Mouse (Mus musculus) megakaryocyte-erythroid progenitor cell, adult 5-6 weeks (primary cell): ENCODE measurements at regions not wholly inside any gene's neighbourhood (a gene's known extent, or its start where the extent isn't known, plus 50 kb on each side); places are given as distances from the start of the nearest gene placed in this dataset.

Experiments used
- ATAC-seq: replicated peaks from 2 replicates; pipeline ENCODE4 v1.8.0; 2016; ENCODE audit warnings: mild to moderate bottlenecking, inconsistent platforms; ENCODE audit not compliant: severe bottlenecking, poor library complexity, low FRiP score, low TSS enrichment

DNA sequence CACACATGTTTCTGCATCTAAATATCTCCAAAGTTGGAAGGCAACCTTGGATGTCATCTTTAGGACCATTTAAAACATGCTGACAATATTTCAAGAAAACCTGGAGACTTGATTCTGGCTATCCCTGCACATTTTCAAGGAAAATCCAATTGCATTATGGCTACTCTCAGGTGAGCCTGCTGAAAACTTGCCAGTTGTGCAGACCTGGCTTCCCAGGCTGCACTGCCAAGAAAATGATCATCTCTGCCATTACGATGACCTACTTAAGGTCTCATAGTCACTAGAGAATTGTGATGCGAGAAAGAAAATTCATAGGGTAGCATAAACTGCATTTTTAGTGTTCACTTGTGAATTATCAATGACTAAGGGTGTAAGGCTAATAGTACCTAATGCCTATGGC is 225.2 kb downstream of the Btg1 start:
- no peak for ATAC-seq

DNA sequence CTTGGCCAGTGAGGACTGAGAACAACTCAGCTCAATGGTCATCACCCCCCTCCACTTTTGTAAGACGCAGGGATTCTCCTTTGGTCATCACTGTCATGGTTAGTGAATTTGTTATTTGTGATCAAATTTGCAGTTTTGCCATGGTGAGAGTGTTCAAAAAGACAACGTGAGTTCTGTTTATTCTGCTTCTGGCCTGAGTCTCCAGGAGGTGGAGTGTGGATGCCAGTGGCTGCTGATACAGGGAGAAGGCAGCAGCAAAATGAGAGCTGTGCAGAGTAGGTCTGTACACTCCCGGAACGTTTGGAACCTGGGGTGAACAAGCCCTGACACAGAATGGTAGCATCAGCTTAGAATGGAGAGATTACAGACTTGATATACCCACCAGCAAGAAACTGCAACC is 229.1 kb downstream of the Btg1 start:
- no peak for ATAC-seq

DNA sequence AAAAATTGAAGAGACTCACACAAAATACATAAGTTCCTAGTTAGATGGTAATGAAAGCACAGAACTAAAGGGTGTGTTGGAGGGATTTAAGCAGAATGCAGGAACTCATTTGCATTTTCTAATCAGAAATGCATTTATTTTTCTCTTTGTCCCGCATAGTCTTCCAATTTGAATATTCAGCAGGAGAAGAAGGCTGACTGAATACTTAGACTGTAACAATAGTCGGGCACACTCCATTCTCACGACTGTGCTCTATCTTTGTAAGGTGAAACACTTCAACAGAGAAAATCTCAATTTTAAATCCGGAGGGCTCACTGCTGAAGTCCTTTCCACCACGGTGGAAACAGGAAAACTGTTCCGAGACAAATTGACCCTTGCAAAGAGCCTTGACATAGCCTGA is 230.2 kb downstream of the Btg1 start:
- ATAC-seq = no peak

DNA sequence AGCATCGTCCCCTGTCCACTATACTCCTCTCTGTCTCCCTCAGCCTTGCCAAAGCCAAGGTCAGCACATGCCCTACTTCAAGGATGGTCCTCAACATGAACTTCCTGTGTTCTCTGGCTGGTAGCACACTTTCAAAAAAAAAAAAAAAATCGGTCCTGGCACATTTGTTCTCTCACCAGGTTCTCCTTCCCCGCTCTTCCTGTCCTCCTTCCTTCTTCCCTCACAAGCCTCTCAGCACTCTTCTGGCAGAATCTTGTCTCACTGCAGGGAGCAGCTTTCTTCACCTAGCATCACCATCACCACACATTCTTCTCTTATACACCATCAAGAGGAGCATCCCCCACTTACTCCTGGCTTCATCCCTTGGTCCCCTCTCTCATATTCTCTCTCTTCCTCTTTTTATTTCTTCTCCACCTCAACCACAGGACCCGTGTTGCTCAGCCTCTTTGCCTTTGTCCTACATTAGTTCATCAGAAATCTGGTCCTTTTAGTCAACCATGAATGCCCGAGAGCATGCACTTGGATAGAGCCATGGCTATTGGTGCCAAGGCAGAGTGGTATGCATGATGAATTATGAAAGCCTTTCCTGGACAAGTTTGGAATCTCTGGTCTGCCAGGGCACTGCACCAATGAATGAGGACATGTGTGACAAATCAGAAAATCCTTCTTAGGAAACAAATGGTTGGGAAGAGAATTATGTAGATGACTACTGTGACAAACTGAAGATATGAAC is 230.8 kb downstream of the Btg1 start:
- ATAC-seq = no peak

DNA sequence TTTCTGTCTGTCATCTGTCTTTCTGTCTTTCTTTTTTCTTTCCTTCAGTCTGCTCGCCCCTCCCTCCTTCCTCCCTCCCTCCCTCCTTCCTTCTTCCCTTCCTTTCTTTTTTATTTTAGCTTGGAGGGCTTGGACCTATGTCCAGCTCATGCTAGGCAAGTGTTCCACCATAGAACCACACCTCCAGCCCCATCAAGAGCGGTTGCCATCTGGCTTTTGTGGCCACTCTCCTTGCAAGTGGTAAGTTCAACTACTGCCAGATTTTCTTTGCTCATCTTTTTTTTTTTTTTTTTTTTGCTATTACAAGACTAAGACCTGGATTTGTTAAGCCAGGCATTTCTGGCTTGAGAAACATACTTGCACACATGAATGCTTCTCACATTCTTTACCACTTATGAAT is 231.7 kb downstream of the Btg1 start:
- no peak for ATAC-seq

DNA sequence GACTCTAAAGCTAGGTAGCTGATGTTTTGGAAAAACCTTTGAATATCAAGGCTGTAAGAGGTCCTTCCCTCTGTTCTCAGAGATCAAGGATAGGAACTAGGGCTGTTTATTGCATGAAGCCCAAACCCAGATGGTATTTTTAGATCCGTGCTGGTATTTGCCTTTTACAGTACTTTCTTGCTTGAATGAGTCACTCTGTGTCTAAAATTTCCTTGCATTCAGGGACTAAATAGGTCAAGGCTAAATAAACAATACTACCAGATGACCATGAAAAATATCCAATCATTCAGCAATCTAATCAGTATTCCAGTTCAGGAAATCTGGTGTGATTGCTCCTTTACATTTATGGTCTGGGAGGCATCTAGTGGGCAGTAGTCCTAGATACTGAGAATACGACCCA is 243.6 kb downstream of the Btg1 start:
- ATAC-seq = no peak

DNA sequence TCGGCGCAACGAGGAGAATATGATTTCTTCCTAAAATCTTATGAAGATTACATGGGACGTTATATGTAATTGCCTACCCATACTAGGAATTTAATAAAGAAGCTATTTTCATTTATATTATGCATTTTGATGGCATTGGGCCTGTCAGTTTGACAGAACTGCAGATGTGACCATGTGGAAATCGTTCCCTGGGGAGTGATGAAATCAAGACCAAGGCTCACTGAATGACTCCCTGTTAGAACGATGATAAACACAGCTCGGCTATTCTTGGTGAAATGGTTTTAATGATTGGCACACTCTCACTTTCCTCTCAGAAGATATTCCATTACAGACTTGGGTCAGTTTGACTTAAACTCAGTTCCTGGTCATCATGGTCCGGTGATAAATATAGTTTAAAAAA is 246.4 kb downstream of the Btg1 start:
- ATAC-seq = no peak

DNA sequence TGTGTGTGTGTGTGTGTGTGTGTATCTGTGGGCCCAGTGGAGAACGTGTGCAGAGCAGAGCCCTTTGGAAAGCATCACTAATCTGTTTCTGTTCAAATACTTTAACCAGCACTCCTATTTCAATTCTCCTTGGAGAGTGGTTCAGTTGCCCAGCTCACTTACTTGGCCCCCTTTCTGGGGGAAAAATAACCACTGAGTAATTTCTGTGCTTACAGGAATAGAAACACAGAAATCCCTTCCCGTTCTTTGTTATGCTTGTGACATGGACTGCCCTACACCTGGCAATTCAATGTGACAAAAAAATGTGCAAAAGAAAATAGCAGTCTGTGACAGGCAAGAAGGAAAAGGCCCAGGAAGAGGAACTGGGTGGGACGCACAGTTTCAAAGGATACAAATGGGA is 249.7 kb downstream of the Btg1 start:
- ATAC-seq = no peak

DNA sequence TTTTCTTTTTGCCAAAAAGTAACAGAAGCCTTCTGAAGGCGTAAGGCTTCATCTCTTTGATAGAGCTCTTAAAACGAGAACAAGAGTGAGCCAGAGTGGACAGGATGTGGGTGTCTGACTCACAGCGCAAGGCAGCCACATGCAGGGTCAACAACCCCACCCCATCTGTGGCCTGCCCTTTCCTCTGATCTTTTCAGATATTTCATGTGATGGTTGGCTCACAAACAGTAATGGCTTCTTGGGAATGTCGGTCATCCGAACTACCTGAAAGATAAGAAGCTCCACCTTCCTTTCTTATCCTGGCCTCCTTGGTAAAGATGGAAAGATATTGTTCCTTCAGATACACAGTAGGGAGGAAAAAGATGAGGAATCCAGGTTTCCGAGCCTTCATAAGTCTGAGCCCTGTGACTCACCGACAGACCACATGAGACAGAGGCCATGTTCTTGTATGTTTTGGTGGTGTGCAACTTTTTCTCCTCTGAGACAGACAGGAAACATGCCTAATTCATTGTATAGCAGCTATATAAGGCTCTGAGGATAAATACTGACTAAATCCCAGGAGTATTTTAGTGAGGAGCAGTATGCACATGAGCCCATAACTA is 254.9 kb downstream of the Btg1 start:
- ATAC-seq = no peak

DNA sequence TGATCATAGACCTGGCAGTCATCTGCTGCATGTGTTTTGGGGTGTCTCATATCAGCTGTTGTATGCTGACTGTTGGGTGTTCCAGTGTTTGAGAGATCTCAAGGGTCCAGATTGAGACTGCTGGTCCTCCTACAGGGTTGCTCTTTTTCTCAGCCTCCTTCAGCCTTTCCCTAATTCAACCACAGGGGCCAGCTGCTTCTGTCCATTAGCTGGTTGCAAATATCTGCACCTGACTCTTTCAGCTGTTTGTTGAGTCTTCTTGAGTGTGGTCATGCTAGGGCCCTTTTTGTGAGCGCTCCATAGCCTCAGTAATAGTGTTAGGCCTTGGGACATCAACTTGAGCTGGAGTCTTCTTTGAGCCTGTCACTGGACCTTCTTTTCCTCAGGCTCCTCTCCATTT is 257.8 kb downstream of the Btg1 start:
- no peak for ATAC-seq

DNA sequence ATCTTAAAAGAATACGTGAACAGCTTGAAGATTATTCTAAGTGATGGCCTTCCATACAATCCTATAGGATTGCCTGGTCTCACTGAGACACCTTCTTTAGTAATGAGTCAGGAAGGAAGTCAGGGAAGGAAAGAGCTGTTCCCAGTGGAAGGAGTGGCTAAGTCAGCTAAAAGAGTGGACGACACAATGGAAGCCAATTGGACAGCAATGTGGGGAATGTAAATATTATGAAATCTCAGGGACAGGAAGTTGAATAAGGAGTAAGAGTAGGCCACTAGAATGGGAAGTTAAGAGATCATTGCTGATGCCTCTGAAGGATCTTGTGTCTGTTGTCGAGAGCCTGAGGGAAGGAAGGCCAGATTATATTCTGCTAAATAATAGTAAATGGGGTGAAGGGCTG is 258.9 kb downstream of the Btg1 start:
- ATAC-seq = no peak

DNA sequence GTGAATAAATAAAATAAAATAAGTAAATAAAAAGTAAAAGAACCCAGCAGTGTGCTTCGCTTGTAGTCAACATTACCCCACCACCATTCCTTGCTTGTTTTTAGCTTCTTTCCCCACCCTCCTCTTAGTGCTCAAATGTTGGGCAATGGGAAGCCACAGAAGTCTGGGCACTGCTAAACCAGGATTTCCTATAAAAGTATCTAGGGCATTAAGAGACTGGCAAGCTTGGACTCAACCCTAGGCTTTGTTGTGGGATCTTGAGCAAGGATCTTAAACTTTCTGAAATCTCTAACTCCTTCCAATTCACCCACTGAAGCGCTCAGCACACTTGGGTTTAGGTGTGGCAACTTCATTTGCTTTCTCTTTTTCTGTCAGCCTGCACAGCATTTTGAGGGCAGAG is 262.6 kb downstream of the Btg1 start:
- ATAC-seq = no peak

DNA sequence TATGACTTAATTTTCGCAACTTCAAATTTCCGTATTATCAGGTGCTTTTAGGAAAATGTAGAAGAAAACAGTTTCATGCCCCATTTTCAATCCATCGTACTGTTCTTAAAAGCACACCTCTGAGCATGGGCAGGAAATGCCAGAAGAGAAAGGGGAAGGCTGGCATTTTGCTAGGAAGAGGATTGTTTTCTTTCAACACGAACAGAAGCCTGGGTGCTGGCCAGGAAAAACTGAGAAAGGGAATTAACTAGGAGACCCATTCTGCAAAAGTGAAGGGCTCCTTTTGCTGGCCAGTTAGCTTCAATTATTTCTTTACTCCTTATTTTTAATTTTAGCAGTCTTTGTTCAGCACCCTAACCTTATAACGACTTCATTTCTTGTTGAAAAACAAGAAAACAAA is 264.0 kb downstream of the Btg1 start:
- no peak for ATAC-seq

DNA sequence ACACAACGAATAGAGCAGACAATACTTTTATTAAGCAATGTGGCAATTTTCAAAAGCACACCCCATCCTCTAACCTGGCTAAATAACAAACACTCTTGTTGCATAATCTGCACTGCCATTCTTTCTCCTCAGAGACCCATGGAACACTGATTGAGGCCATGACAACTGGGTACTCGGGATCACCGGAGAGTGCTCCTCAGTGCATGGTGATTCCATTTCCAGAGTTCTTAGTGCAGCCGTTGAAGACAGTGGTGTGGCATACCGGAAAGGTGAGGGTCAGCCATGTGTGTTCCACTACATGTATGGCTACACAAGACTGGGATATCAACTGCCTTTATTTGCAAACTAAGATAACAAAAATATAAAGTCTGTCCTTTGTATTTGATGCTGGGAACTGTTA is 264.4 kb downstream of the Btg1 start:
- ATAC-seq = no peak

DNA sequence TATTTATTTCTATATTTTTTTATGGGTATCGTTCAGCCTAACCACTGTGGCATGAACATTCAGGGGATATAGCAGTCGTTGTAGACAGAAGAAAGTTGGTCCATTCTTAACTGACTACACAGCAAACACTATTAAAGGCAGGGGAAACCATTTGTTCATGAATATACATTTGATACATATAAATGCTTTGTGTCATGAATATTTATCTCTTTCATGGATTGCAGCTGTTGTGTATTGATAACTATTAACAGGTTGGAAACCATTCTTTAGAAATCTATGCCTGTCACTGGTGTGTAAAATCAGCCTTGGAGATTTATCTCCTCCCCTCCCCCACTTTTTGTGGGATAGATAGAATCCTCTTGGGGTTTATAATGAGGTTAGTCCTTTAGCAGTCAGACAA is 264.9 kb downstream of the Btg1 start:
- no peak for ATAC-seq

DNA sequence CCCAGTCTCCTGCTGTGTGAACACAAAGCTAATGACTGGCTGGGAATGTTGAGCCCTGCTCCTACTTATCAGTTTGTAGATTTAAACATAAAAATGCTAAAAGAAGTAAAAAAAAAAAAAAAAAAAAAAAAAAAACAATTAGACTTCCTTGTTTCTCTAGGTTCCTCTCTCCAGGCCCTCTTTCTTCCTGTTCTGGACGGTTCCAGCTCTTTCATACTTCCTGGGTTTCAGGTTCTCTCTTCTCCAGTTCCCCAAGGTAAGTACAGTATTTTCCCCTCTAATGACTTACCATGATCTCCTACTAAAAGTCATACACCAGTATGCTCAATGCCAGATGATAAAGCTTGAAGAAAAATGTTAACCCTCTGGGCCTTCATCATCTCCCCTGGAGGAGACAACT is 284.3 kb downstream of the Btg1 start:
- ATAC-seq = no peak

DNA sequence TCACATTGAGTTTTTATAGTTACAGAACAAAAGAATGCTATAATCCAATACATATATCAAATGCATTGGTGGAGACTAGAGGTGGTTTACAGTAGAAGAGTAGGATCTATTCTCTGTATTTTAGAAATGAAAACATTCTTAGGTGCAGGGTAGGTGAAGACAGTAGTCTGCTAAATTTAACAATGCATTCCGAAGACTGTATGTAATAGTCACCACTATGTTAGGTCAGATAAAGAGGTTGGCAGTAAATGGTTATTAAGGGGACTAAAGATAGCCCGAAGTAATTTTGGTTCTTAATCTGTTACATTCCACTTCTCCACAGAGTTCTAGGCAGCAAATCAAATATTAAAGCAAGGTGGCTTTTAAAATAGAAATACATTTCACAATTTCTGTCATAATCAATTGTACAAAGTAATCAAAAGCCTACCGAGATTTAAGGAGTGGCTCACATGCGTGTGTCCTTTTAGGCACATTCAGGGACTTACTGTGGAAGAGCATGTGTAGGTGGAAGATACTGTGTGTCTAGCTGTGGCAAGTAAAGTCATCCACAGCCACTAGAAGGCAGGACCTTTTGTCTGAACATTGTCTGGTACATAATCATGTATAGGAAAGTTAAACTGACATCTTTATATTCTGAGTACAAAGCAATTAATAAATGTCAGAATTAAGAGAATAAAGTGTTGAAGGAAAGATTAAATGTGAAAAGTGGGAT is 288.4 kb downstream of the Btg1 start:
- no peak for ATAC-seq

DNA sequence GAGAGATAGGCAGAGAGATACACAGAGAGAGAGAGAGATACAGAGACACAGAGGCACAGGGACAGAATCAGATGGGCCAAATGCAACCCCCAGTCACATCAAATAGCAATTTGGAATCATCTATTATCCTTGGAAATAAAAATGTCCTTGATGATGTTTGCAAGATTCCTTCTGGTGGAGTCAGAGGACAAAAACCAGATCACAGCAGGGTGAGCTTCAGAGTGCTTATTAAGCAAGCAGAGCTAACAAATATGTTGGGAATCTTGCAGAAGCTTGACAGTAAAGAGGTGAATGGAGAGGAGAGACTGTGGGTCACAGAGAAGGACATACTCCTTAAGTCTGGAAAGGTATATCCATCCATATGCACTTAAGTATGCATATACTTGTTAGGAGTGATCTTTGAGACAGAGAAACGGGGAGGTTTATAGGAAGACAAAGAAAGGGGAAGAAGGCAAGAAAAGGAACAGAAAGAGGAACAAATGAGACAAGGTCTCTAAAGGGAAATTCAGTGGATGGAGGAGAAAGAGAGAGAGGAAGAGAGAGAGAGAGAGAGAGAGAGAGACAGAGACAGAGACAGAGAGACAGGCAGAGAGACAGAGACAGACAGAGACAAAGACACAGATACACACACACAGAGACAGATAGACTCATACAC is 293.0 kb downstream of the Btg1 start:
- ATAC-seq = no peak

DNA sequence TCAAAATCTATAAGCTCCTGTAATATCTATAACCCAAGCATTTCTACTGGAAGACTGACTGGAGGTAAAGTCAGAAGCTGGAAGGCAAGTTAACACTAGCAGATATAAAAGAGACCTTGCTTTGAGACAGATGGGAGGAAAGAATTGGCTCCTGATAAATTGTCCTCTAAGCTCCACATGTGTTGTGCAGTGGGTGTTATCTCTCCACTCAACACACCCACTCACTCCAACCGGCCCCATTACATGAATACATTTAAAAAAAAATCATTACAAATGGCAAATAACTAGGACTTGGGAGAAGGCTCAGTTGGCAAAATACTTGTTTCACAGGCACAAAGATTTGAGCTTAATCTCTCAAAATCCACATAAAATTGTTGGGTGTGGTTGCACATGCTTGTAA is 304.4 kb downstream of the Btg1 start:
- ATAC-seq = no peak

DNA sequence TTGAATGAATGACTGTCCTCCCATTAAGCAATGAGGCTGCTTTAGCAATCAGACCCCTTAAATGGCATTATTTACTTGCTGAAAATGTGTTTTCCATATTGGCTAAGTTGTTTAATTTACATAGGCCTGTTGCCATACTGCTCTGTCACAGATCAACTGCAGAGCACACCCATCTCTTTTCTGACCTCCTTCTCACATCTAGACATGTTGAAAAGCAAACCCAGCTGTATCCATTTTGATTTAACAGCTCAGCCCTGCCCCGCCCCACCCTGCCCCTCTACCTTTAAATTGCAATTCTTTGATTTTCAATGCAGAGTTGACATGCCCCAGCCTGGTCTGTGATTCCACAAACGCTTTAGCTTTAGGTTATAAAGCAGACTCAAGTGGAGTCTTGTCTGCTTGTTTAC is 307.5 kb downstream of the Btg1 start:
- no peak for ATAC-seq

DNA sequence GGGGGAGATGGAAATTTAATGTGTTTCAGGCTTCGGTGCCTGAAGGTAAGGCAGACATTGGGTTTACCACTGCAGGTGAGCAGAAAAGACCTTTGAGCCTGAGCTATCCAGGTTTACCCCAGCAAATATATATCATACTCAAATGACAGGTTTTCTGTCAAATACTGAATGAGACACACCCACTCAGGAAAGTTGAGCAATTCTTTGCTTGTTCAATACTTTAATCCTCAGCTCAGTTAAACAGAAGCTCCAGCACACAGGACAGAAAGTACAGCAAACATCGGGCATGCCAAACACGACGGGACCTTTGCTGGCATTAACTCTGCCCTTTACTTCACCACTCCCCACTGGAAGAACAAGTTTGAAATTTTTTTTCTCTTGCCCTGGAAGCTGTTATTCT is 307.9 kb downstream of the Btg1 start:
- ATAC-seq = no peak
